Mouse (Mus musculus) CH12.LX (cell line): Measurements from ENCODE around the gene Ctnna2. TPM values are rescaled to one million over a fixed set of nuclear protein-coding genes. Genes with fewer than 3 reads are reported as not detected.

ENCODE experiments used
- DNase-seq: peaks from one replicate; pipeline ENCODE4 v3.0.0-alpha.2; 2013; ENCODE audit errors: extremely low read depth
- H3K27ac ChIP-seq: 2 replicates; pipeline ENCODE4 v1.5.1; 2012; ENCODE audit warnings: low read depth, mild to moderate bottlenecking, control low read depth, moderate library complexity; ENCODE audit not compliant: insufficient read depth
- H3K27me3 ChIP-seq: replicated peaks from 2 replicates; pipeline ENCODE3; 2012; ENCODE audit warnings: inconsistent platforms
- H3K36me3 ChIP-seq, 2 experiments: replicated peaks in 1 of 2; 2 replicates each; pipeline versions ENCODE3 to v1.6.1; 2012; ENCODE audit warnings: inconsistent platforms in 1 of 2, low read length in 1 of 2, mild to moderate bottlenecking in 1 of 2, mixed read lengths in 1 of 2, moderate library complexity in 1 of 2; ENCODE audit not compliant: control insufficient read depth in 1 of 2, insufficient read depth in 1 of 2
- H3K4me1 ChIP-seq, 2 experiments: 2 replicates each; pipeline ENCODE4 v1.6.1; 2012; ENCODE audit warnings: inconsistent platforms in 1 of 2, moderate library complexity in 1 of 2; ENCODE audit not compliant: insufficient read depth in 2 of 2, control insufficient read depth in 1 of 2
- H3K4me2 ChIP-seq: 2 replicates; pipeline ENCODE4 v1.6.1; 2012; ENCODE audit warnings: low read depth, mild to moderate bottlenecking, control low read depth; ENCODE audit not compliant: poor library complexity, insufficient read depth, severe bottlenecking
- H3K4me3 ChIP-seq, 3 experiments: fragments of 150-350 bp in 1 of 3; sonication (generic) in 1 of 3; replicated peaks in 1 of 3; 2 replicates each; pipeline versions ENCODE3 to v1.5.1; 2011 to 2012; ENCODE audit warnings: low read depth in 2 of 3, low read length in 2 of 3, mild to moderate bottlenecking in 2 of 3, moderate library complexity in 2 of 3, control low read depth in 1 of 3, improper control_type of control experiment in 1 of 3, inconsistent platforms in 1 of 3, mixed read lengths in 1 of 3; ENCODE audit not compliant: poor library complexity in 1 of 3
- H3K79me2 ChIP-seq: replicated peaks from 2 replicates; pipeline ENCODE4 v1.6.1; 2012; ENCODE audit warnings: mild to moderate bottlenecking, moderate library complexity; ENCODE audit not compliant: control insufficient read depth, poor library complexity, insufficient read depth, severe bottlenecking; ENCODE audit errors: extremely low read depth
- H3K9ac ChIP-seq: 2 replicates; pipeline ENCODE4 v1.6.1; 2012; ENCODE audit warnings: low read depth, mild to moderate bottlenecking, control low read depth, moderate library complexity; ENCODE audit not compliant: insufficient read depth
- H3K9me3 ChIP-seq: replicated peaks from 2 replicates; pipeline ENCODE3; 2012; ENCODE audit warnings: low read length, inconsistent platforms, mixed read lengths
- BHLHE40 ChIP-seq: IDR thresholded peaks from 2 replicates; pipeline ENCODE4 v1.6.1; 2011; ENCODE audit warnings: mild to moderate bottlenecking, low read depth, low read length, improper control_type of control experiment
- CHD1 ChIP-seq: IDR thresholded peaks from 2 replicates; pipeline ENCODE4 v1.6.1; 2012; ENCODE audit warnings: low read depth, low read length, improper control_type of control experiment, inconsistent platforms
- ELF1 ChIP-seq: IDR thresholded peaks from 2 replicates; pipeline ENCODE4 v1.6.1; 2014; ENCODE audit warnings: low read depth, mild to moderate bottlenecking, inconsistent platforms, low read length, improper control_type of control experiment
- ETS1 ChIP-seq: conservative IDR thresholded peaks from 2 replicates; pipeline ENCODE4 v1.6.1; 2012; ENCODE audit warnings: low read depth, mild to moderate bottlenecking, inconsistent platforms, low read length, improper control_type of control experiment, moderate library complexity
- GABPA ChIP-seq: IDR thresholded peaks from 2 replicates; pipeline ENCODE4 v1.6.1; 2012; ENCODE audit warnings: low read depth, low read length, improper control_type of control experiment, inconsistent platforms; ENCODE audit not compliant: insufficient replicate concordance
- HCFC1 ChIP-seq: IDR thresholded peaks from 2 replicates; pipeline ENCODE4 v1.6.1; 2012; ENCODE audit warnings: low read depth, mild to moderate bottlenecking, inconsistent platforms, low read length, improper control_type of control experiment
- JUN ChIP-seq: IDR thresholded peaks from 2 replicates; pipeline ENCODE4 v1.6.1; 2011; ENCODE audit warnings: low read depth, mild to moderate bottlenecking, low read length, improper control_type of control experiment, moderate library complexity; ENCODE audit not compliant: insufficient read depth
- MAFK ChIP-seq: IDR thresholded peaks from 2 replicates; pipeline ENCODE4 v1.6.1; 2011; ENCODE audit warnings: low read length, improper control_type of control experiment; ENCODE audit not compliant: insufficient replicate concordance
- MAZ ChIP-seq: IDR thresholded peaks from 2 replicates; pipeline ENCODE4 v1.6.1; 2012; ENCODE audit warnings: low read depth, mild to moderate bottlenecking, inconsistent platforms, low read length, improper control_type of control experiment, moderate library complexity
- MEF2A ChIP-seq: IDR thresholded peaks from 2 replicates; pipeline ENCODE4 v1.6.1; 2014; ENCODE audit warnings: low read depth, mild to moderate bottlenecking, inconsistent platforms, low read length, improper control_type of control experiment, borderline replicate concordance
- MYC ChIP-seq: IDR thresholded peaks from 2 replicates; pipeline ENCODE4 v1.6.1; 2011; ENCODE audit warnings: low read depth, mild to moderate bottlenecking, improper control_type of control experiment, low read length
- NELFE ChIP-seq: IDR thresholded peaks from 2 replicates; pipeline ENCODE4 v1.6.1; 2011; ENCODE audit warnings: low read depth, low read length, improper control_type of control experiment
- SIN3A ChIP-seq: IDR thresholded peaks from 2 replicates; pipeline ENCODE4 v1.6.1; 2012; ENCODE audit warnings: low read length, improper control_type of control experiment, inconsistent platforms
- UBTF ChIP-seq: IDR thresholded peaks from 2 replicates; pipeline ENCODE4 v1.6.1; 2012; ENCODE audit warnings: low read depth, mild to moderate bottlenecking, inconsistent platforms, low read length, improper control_type of control experiment, moderate library complexity
- USF1 ChIP-seq: IDR thresholded peaks from 2 replicates; pipeline ENCODE4 v1.6.1; 2014; ENCODE audit warnings: low read depth, mild to moderate bottlenecking, inconsistent platforms, low read length, improper control_type of control experiment
- USF2 ChIP-seq: conservative IDR thresholded peaks from 2 replicates; pipeline ENCODE4 v1.6.1; 2011; ENCODE audit warnings: low read depth, low read length, improper control_type of control experiment
- ZKSCAN1 ChIP-seq: IDR thresholded peaks from 2 replicates; pipeline ENCODE4 v1.6.1; 2012; ENCODE audit warnings: low read depth, inconsistent platforms, low read length, improper control_type of control experiment, borderline replicate concordance
- dilution Hi-C: fragments of 300-500 bp; cut with MboI; formaldehyde crosslinking; loops from 2 replicates; pipeline ENCODE4 v1.14.3; 2020; ENCODE audit warnings: low sequenced_read_pairs; ENCODE audit not compliant: extremely low pct_unique_long_range_greater_than_20kb, extremely low pct_ligation_motif_present
- in situ Hi-C: fragments of 300-500 bp; cut with MboI; formaldehyde crosslinking; loops from 3 replicates; pipeline ENCODE4 v1.14.3; 2019; ENCODE audit warnings: low sequenced_read_pairs, low pct_ligation_motif_present, low pct_unique_long_range_greater_than_20kb, mixed read lengths
- polyA plus RNA-seq: library from polyadenylated mRNA; unstranded; fragments of >175 nt; gene quantifications from 2 replicates; pipeline ENCODE4 v1.2.1, GENCODE M21; 2012; ENCODE audit warnings: low read depth; ENCODE audit not compliant: insufficient read length
- total RNA-seq, 2 experiments: library from RNA; depleted of rRNA; stranded (reverse); fragments of 300-350 nt in 1 of 2; fragments of >200 nt in 1 of 2; gene quantifications; 2 replicates each; pipeline ENCODE4 v1.2.3; 2012 to 2014

The Ctnna2 gene
- total and polyA plus RNA-seq, 3 experiments, result not detected

DNA sequence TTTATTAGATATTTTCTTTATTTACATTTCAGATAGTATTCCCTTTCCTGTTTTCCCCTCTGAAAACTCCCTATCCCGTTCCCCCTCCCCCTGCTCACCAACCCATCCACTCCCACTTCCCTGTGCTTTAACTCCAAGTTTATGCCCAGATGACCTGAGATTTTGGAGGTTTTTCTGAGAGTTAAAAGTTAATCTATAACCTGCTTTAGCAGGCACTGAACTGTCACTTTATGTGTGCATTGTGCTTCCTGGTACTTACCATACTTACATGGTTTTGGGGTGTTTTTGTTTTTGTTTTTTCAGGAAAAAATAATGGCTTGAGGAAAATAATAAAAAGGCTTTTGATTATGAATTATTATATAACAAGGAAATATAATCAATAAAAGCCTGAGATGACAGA lies 292.3 kb downstream of the Ctnna2 start:
- no peaks in the 10 kb centered on the region for H3K36me3 ChIP-seq
- H3K9ac ChIP-seq, result no peak overlapping the region
- TF ChIP-seq ZKSCAN1, result no peak
- TF ChIP-seq MAFK, result no peak
- no peak for TF ChIP-seq ELF1
- TF ChIP-seq CHD1, result no peak
- no peak for TF ChIP-seq SIN3A
- no peak for TF ChIP-seq MEF2A
- no peak for TF ChIP-seq MYC
- no peak for TF ChIP-seq BHLHE40
- no peak for TF ChIP-seq HCFC1
- TF ChIP-seq UBTF, result no peak
- TF ChIP-seq JUN, result no peak
- TF ChIP-seq GABPA, result no peak
- dilution Hi-C loops (no loop called here), in situ Hi-C loops (no loop called here)
- H3K27ac ChIP-seq, result no peak overlapping the region
- H3K4me3 ChIP-seq, result no peak overlapping the region
- H3K79me2 ChIP-seq, result no peaks in the 10 kb centered on the region
- no peak for DNase-seq
- no peak overlapping the region for H3K4me2 ChIP-seq
- no peaks in the 10 kb centered on the region for H3K4me1 ChIP-seq
- H3K27me3 ChIP-seq, result no peaks in the 10 kb centered on the region
- peaks cover 42% of the 10 kb centered on the region for H3K9me3 ChIP-seq

DNA sequence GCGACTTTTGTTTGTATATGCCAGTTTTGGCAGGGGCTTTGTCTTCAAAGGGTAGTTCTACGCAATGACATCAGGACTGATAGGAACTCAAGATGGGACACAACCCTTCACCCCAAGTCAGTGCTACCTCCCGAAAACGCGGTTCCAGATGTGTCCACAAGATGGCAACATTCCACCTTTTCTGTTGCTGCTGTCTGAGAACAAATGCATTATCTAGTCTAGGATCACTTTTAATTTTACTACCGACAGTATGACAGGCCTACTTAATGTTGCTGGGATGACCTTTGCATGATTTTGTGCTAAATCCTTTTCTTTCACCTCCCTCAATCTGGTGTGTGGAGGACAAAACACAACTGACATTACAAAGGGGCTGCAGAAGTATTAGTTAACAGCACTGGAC lies 329.4 kb downstream of the Ctnna2 start:
- no peaks in the 10 kb centered on the region for H3K4me1 ChIP-seq
- TF ChIP-seq ETS1, result no peak
- H3K27ac ChIP-seq, result no peak overlapping the region
- peaks cover 57% of the 10 kb centered on the region for H3K9me3 ChIP-seq
- H3K4me3 ChIP-seq, result no peak overlapping the region
- dilution Hi-C loops, result no loop called here
- no peak overlapping the region for H3K9ac ChIP-seq
- in situ Hi-C loops, result no loop called here
- H3K27me3 ChIP-seq, result no peaks in the 10 kb centered on the region
- H3K36me3 ChIP-seq, result no peaks in the 10 kb centered on the region
- H3K4me2 ChIP-seq, result no peak overlapping the region
- no peak for DNase-seq
- no peaks in the 10 kb centered on the region for H3K79me2 ChIP-seq

GRCm38 (mm10) chr6:77644591-77644990 lies 334.9 kb downstream of the Ctnna2 start:
- Histone ChIP-seq H3K36me3 (no peaks in the 10 kb centered on the region), H3K4me3 (no peak overlapping the region), H3K27me3 (no peaks in the 10 kb centered on the region), H3K9me3 (peaks cover 47% of the 10 kb centered on the region), H3K9ac (no peak overlapping the region), H3K4me2 (no peak overlapping the region), H3K4me1 (no peaks in the 10 kb centered on the region), H3K27ac (no peak overlapping the region), H3K79me2 (no peaks in the 10 kb centered on the region)
- in situ Hi-C loops, result no loop called here
- no peak for DNase-seq
- no peak for TF ChIP-seq NELFE
- no peak for TF ChIP-seq BHLHE40
- no peak for TF ChIP-seq MYC
- no peak for TF ChIP-seq USF2
- no peak for TF ChIP-seq USF1
- no peak for TF ChIP-seq SIN3A
- TF ChIP-seq MAZ, result no peak
- dilution Hi-C loops, result no loop called here
